Mouse (Mus musculus) liver, adult (tissue): Measurements from ENCODE around the gene Aoc1.

Experiments
- GATA4 ChIP-seq: IDR thresholded peaks from 2 replicates; pipeline ENCODE4 v1.6.1; 2014; ENCODE audit warnings: mild to moderate bottlenecking, low read length; ENCODE audit not compliant: insufficient replicate concordance

Aoc1 gene

GRCm38 (mm10) chr6:48845086-48845485 is 27.6 kb upstream of the Aoc1 start:
- TF ChIP-seq GATA4, result no peak

GRCm38 (mm10) chr6:48851820-48852491 is 20.7 kb upstream of the Aoc1 start:
- TF ChIP-seq GATA4, result no peak

GRCm38 (mm10) chr6:48854155-48854554 is 18.5 kb upstream of the Aoc1 start:
- TF ChIP-seq GATA4, result no peak

GRCm38 (mm10) chr6:48857613-48858302 is 14.9 kb upstream of the Aoc1 start:
- no peak for TF ChIP-seq GATA4

GRCm38 (mm10) chr6:48860130-48860815 is 12.4 kb upstream of the Aoc1 start:
- no peak for TF ChIP-seq GATA4

- TF ChIP-seq GATA4, result no peak
These were observed 11.8 kb upstream of the Aoc1 start for GRCm38 (mm10) chr6:48860851-48861250.

GRCm38 (mm10) chr6:48861616-48862280 is 10.9 kb upstream of the Aoc1 start:
- TF ChIP-seq GATA4, result no peak

GRCm38 (mm10) chr6:48862816-48863215 is 9.9 kb upstream of the Aoc1 start:
- no peak for TF ChIP-seq GATA4

- no peak for TF ChIP-seq GATA4
These were observed 9.2 kb upstream of the Aoc1 start for GRCm38 (mm10) chr6:48863488-48863887.

- no peak for TF ChIP-seq GATA4
These were observed 8.5 kb upstream of the Aoc1 start for GRCm38 (mm10) chr6:48864181-48864580.

GRCm38 (mm10) chr6:48864723-48865122 is 8.0 kb upstream of the Aoc1 start:
- no peak for TF ChIP-seq GATA4

GRCm38 (mm10) chr6:48865152-48865745 is 7.4 kb upstream of the Aoc1 start:
- no peak for TF ChIP-seq GATA4

GRCm38 (mm10) chr6:48867158-48867557 is 5.5 kb upstream of the Aoc1 start:
- no peak for TF ChIP-seq GATA4

- no peak for TF ChIP-seq GATA4
These were observed 2.9 kb upstream of the Aoc1 start for GRCm38 (mm10) chr6:48869774-48870173.

- TF ChIP-seq GATA4, result no peak
These were observed 1.9 kb downstream of the Aoc1 start for GRCm38 (mm10) chr6:48874576-48874975.

- no peak for TF ChIP-seq GATA4
These were observed 2.8 kb downstream of the Aoc1 start for GRCm38 (mm10) chr6:48875515-48875914.
